Mouse (Mus musculus) hindbrain, embryonic 16.5 days (tissue): ENCODE data around the gene Fbxl17. TPM values are rescaled to one million over a fixed set of nuclear protein-coding genes. Genes with fewer than 3 reads are reported as not detected.

Experiments used
- ATAC-seq: fragments of 200-750 bp; cut with Nextera tagmentation; 2 replicates; pipeline ENCODE4 v1.8.0; 2017; ENCODE audit warnings: moderate TSS enrichment, moderate library complexity
- H3K27ac ChIP-seq: fragments of 300-500 bp; sonication (generic); 2 replicates; pipeline ENCODE4 v1.5.1; 2014; ENCODE audit warnings: low read depth, mild to moderate bottlenecking, control low read depth, low read length, moderate library complexity
- H3K27me3 ChIP-seq: fragments of 300-500 bp; sonication (generic); replicated peaks from 2 replicates; pipeline ENCODE4 v1.6.1; 2014; ENCODE audit warnings: low read length; ENCODE audit not compliant: control insufficient read depth, insufficient read depth
- H3K36me3 ChIP-seq: fragments of 300-500 bp; sonication (generic); 2 replicates; pipeline ENCODE4 v1.6.1; 2014; ENCODE audit warnings: mild to moderate bottlenecking, low read length, moderate library complexity, mixed read lengths; ENCODE audit not compliant: control insufficient read depth, insufficient read depth
- H3K4me1 ChIP-seq: fragments of 300-500 bp; sonication (generic); 2 replicates; pipeline ENCODE4 v1.6.1; 2014; ENCODE audit warnings: low read depth, low read length; ENCODE audit not compliant: control insufficient read depth, insufficient read depth
- H3K4me2 ChIP-seq: fragments of 300-500 bp; sonication (generic); 2 replicates; pipeline ENCODE4 v1.6.1; 2014; ENCODE audit warnings: mild to moderate bottlenecking, low read length, control low read depth, moderate library complexity
- H3K4me3 ChIP-seq: fragments of 300-500 bp; sonication (generic); 2 replicates; pipeline ENCODE4 v1.5.1; 2014; ENCODE audit warnings: mild to moderate bottlenecking, low read length, control low read depth, moderate library complexity
- H3K9ac ChIP-seq: fragments of 300-500 bp; sonication (generic); 2 replicates; pipeline ENCODE4 v1.6.1; 2014; ENCODE audit warnings: low read depth, mild to moderate bottlenecking, control low read depth, low read length, moderate library complexity
- H3K9me3 ChIP-seq: fragments of 300-500 bp; sonication (generic); 2 replicates; pipeline ENCODE4 v1.6.1; 2014; ENCODE audit warnings: mild to moderate bottlenecking, low read length, moderate library complexity; ENCODE audit not compliant: control insufficient read depth
- WGBS: fragments of 180-500 bp; shearing (Covaris S2); extraction: QIAGEN DNeasy Blood & Tissue Kit; methylation state at CpG from one replicate; pipeline ENCODE4 v1.1.7; 2014; 5-methylcytosine and 5-hydroxymethylcytosine counted together
- polyA plus RNA-seq: library from polyadenylated mRNA; unstranded; fragments of >200 nt; fragmentation: Nextera tagmentation; extraction: Ambion mirVana; gene quantifications from 2 replicates; pipeline ENCODE4 v1.2.1, GENCODE M21; 2015

Fbxl17 gene
- polyA plus RNA-seq, 1 experiment from 2014 or later = 9.5 TPM

- no peak; the same call in 1 of the 2 replicates for ATAC-seq
- H3K4me2 ChIP-seq = no peak overlapping the region
- 66% methylated on average over 4 of the region's 4 CpGs for WGBS
- H3K36me3 ChIP-seq = no peaks in the 10 kb centered on the region
- no peak overlapping the region for H3K9ac ChIP-seq
- no peaks in the 10 kb centered on the region for H3K27me3 ChIP-seq
- H3K27ac ChIP-seq = no peak overlapping the region
- no peak overlapping the region for H3K4me3 ChIP-seq
- H3K4me1 ChIP-seq = peaks cover 3% of the 10 kb centered on the region
- H3K9me3 ChIP-seq = no peaks in the 10 kb centered on the region
Observed at GRCm38 (mm10) chr17:63343076-63343475, 156.7 kb downstream of the Fbxl17 start.

GRCm38 (mm10) chr17:63342440-63342839 lies 157.4 kb downstream of the Fbxl17 start:
- Histone ChIP-seq H3K36me3 (no peaks in the 10 kb centered on the region), H3K9me3 (no peaks in the 10 kb centered on the region), H3K4me2 (no peak overlapping the region), H3K27ac (no peak overlapping the region), H3K4me1 (peaks cover 3% of the 10 kb centered on the region), H3K27me3 (no peaks in the 10 kb centered on the region), H3K9ac (no peak overlapping the region), H3K4me3 (no peak overlapping the region)
- ATAC-seq = no peak
- 91% methylated on average over 11 of the region's 11 CpGs for WGBS

GRCm38 (mm10) chr17:63341203-63341602 lies 158.6 kb downstream of the Fbxl17 start:
- H3K4me3 ChIP-seq = no peak overlapping the region
- H3K9me3 ChIP-seq = no peaks in the 10 kb centered on the region
- H3K27me3 ChIP-seq = no peaks in the 10 kb centered on the region
- WGBS = 94% methylated on average over 3 of the region's 3 CpGs
- H3K4me1 ChIP-seq = peaks cover 3% of the 10 kb centered on the region
- no peak overlapping the region for H3K9ac ChIP-seq
- no peak overlapping the region for H3K4me2 ChIP-seq
- H3K36me3 ChIP-seq = no peaks in the 10 kb centered on the region
- no peak for ATAC-seq
- no peak overlapping the region for H3K27ac ChIP-seq

GRCm38 (mm10) chr17:63328888-63329287 lies 170.9 kb downstream of the Fbxl17 start:
- Histone ChIP-seq H3K9me3 (no peaks in the 10 kb centered on the region), H3K4me2 (no peak overlapping the region), H3K36me3 (no peaks in the 10 kb centered on the region), H3K27ac (no peak overlapping the region), H3K27me3 (no peaks in the 10 kb centered on the region), H3K4me1 (no peaks in the 10 kb centered on the region), H3K4me3 (no peak overlapping the region), H3K9ac (no peak overlapping the region)
- 93% methylated on average over 2 of the region's 2 CpGs for WGBS
- ATAC-seq = no peak

DNA sequence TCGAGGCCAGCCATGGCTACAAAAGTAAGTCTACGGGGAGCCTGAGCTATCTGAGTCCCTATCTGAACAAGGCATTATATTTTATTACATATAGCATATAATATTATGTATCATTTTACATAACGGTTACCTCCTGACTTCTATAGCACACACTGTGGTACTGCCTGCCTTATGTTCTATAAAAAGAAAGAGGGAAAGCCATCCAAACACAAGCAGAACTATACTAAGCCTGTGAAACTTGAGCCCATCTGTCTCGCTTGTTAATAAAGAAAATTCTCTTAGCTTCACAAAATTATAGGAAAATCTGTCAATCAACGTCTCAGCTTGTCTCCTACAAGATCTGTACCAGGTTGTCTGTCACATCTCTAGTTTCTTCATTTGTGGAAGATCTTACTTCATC lies 173.6 kb downstream of the Fbxl17 start:
- ATAC-seq = no peak
- H3K27me3 ChIP-seq = no peaks in the 10 kb centered on the region
- H3K9me3 ChIP-seq = no peaks in the 10 kb centered on the region
- 91% methylated on average over 5 of the region's 5 CpGs for WGBS
- no peak overlapping the region for H3K4me3 ChIP-seq
- H3K4me1 ChIP-seq = no peaks in the 10 kb centered on the region; the same call in 1 of the 2 replicates
- no peak overlapping the region for H3K9ac ChIP-seq
- no peak overlapping the region for H3K27ac ChIP-seq
- no peaks in the 10 kb centered on the region for H3K36me3 ChIP-seq
- H3K4me2 ChIP-seq = no peak overlapping the region

- Histone ChIP-seq H3K27ac (no peak overlapping the region), H3K27me3 (no peaks in the 10 kb centered on the region), H3K36me3 (no peaks in the 10 kb centered on the region), H3K9me3 (no peaks in the 10 kb centered on the region), H3K4me1 (no peaks in the 10 kb centered on the region; the same call in 1 of the 2 replicates), H3K4me2 (no peak overlapping the region), H3K9ac (no peak overlapping the region), H3K4me3 (no peak overlapping the region)
- WGBS = 94% methylated on average over 2 of the region's 2 CpGs
- no peak for ATAC-seq
Observed at GRCm38 (mm10) chr17:63324672-63325071, 175.1 kb downstream of the Fbxl17 start.

DNA sequence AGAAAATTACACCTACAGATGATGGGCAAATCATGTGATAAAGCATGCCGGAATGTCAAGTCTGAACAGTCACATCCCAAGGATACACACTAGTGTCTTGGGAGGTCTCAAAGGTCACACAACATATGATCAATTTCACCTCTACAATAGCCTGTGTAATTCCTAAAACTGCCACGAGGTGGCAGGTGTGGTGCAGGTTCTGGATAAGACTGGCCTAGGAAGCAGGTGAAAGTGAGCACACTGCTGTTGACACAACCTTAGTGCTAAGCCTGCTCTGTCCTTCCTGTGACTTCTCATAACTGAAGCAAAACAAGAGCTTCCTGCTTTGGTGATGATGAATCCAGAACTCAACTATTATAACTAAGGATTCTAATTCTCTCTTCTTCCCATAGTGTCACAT lies 175.8 kb downstream of the Fbxl17 start:
- no peak overlapping the region for H3K4me2 ChIP-seq
- no peaks in the 10 kb centered on the region; the same call in 1 of the 2 replicates for H3K4me1 ChIP-seq
- no peaks in the 10 kb centered on the region for H3K9me3 ChIP-seq
- no peak overlapping the region for H3K4me3 ChIP-seq
- no peaks in the 10 kb centered on the region for H3K36me3 ChIP-seq
- no peak overlapping the region for H3K27ac ChIP-seq
- H3K9ac ChIP-seq = no peak overlapping the region
- H3K27me3 ChIP-seq = no peaks in the 10 kb centered on the region
- ATAC-seq = peak; percentile 37; the same call in 1 of the 2 replicates
- 33% methylated on average over 2 of the region's 2 CpGs for WGBS

- Histone ChIP-seq H3K4me1 (no peaks in the 10 kb centered on the region; the same call in 1 of the 2 replicates), H3K36me3 (no peaks in the 10 kb centered on the region), H3K27me3 (no peaks in the 10 kb centered on the region), H3K9me3 (no peaks in the 10 kb centered on the region), H3K27ac (no peak overlapping the region), H3K9ac (no peak overlapping the region), H3K4me2 (no peak overlapping the region), H3K4me3 (no peak overlapping the region)
- 82% methylated on average over 7 of the region's 7 CpGs for whole genome bisulfite sequencing
- ATAC-seq = peak; percentile 40; the same call in 1 of the 2 replicates
Observed at GRCm38 (mm10) chr17:63322846-63323245, 177.0 kb downstream of the Fbxl17 start.

GRCm38 (mm10) chr17:63321290-63321689 lies 178.5 kb downstream of the Fbxl17 start:
- H3K4me3 ChIP-seq = no peak overlapping the region
- ATAC-seq = no peak
- no peaks in the 10 kb centered on the region for H3K9me3 ChIP-seq
- H3K4me2 ChIP-seq = no peak overlapping the region
- no peaks in the 10 kb centered on the region; the same call in 1 of the 2 replicates for H3K4me1 ChIP-seq
- H3K9ac ChIP-seq = no peak overlapping the region
- no peak overlapping the region for H3K27ac ChIP-seq
- no peaks in the 10 kb centered on the region for H3K27me3 ChIP-seq
- WGBS = 31% methylated on average over 5 of the region's 5 CpGs
- no peaks in the 10 kb centered on the region for H3K36me3 ChIP-seq

DNA sequence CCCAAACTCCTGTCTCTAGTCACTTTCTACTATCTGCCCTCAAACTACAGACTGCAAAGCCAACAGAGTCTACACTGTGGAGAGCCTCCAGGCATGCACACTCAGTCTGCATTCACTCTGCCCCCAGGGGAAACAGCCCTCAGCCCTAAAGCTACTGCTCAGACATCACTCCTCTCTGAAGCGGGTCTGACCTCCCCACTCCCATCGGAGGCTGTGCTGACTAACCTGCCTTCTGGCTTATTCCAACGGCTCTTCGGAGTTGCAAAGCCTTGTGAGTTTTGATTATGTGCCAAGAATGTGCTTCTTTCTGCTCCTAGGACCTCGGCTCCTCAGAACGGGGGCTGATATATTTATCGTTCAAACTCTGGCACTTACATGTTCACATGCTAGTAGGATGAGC lies 182.3 kb downstream of the Fbxl17 start:
- WGBS = 40% methylated on average over 7 of the region's 7 CpGs
- H3K9me3 ChIP-seq = no peaks in the 10 kb centered on the region
- H3K27ac ChIP-seq = no peak overlapping the region
- no peak overlapping the region for H3K4me2 ChIP-seq
- no peaks in the 10 kb centered on the region; the same call in 1 of the 2 replicates for H3K4me1 ChIP-seq
- no peak overlapping the region for H3K4me3 ChIP-seq
- no peak overlapping the region for H3K9ac ChIP-seq
- H3K27me3 ChIP-seq = no peaks in the 10 kb centered on the region
- H3K36me3 ChIP-seq = no peaks in the 10 kb centered on the region
- no peak for ATAC-seq
